Mouse (Mus musculus) cerebellum, adult (tissue): Measurements from ENCODE around the gene Sfpq.
"Not testable (repeated sequence)": the region's sequence is repeated elsewhere in the genome, so short reads cannot be mapped to it uniquely, and the experiment has no call there.

Experiments used
- ATAC-seq: cut with Nextera tagmentation; 2 replicates; pipeline ENCODE4 v1.9.2; 2017; ENCODE audit warnings: mild to moderate bottlenecking, moderate library complexity, mixed read lengths; ENCODE audit not compliant: insufficient number of reproducible peaks, low FRiP score, low TSS enrichment

Sfpq gene

DNA sequence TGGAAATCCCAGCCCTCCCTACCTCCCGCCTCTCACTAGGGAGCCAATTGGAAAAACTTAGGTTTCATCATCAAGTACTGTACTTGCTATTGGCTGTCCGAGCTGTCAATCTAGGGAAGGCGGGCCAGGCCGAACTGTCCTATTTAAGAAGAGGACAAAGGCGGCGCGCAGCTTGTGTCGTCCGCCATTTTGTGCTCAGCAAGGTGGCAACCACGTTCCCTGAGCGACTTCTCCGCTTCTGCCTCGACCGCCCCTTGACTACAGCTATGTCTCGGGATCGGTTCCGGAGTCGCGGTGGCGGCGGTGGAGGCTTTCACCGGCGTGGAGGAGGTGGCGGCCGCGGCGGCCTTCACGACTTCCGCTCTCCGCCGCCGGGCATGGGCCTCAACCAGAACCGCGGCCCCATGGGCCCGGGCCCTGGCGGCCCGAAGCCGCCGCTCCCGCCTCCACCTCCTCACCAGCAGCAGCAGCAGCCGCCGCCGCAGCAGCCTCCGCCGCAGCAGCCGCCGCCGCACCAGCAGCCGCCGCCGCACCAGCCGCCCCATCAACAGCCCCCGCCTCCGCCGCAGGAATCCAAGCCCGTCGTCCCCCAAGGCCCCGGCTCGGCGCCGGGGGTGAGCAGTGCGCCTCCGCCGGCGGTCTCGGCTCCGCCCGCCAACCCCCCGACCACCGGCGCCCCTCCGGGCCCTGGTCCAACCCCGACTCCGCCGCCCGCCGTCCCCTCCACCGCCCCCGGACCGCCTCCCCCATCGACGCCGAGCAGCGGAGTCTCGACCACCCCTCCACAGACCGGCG lies at the start of gene Sfpq:
Gene Sfpq, plus strand, starts transcription at position 174 of the 795 bp plus-strand sequence.
- ATAC-seq: peak; percentile 92

DNA sequence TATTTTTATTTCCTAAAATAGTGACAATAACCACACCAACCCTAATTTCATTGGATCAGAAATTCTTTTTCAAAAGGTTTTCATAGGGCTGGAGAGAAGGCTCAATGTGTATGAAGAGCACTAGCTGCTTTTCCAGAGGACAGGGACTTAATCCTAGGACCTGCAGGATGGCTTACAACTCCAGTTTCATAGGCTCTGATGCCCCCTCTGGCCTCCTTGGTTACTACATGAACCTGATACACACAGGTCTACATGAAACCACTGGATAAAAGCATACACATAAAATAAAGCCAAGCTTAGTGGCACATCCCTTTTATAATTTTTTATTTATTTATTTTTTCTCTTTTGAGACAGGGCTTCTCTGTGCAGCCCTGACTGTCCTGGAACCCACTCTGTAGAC lies 43.7 kb upstream of the Sfpq start:
- no peak for ATAC-seq

DNA sequence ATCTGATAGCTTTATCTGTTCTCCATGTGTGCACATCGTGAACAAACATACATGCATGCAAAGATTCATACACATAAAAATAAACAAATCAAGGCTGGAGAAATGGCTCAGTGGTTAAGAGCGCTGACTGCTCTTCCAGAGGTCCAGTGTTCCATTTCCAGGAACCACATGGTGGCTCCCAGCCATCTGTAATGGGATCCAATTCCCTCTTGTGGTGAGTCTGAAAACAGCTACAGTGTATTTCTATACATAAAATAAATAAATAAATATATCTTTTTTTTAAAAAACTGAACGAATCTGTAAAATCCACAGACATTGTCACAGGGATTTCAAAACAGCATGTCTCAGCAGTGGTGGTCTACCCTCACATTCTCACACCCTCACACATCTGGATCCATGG lies 42.4 kb upstream of the Sfpq start:
- no peak for ATAC-seq

DNA sequence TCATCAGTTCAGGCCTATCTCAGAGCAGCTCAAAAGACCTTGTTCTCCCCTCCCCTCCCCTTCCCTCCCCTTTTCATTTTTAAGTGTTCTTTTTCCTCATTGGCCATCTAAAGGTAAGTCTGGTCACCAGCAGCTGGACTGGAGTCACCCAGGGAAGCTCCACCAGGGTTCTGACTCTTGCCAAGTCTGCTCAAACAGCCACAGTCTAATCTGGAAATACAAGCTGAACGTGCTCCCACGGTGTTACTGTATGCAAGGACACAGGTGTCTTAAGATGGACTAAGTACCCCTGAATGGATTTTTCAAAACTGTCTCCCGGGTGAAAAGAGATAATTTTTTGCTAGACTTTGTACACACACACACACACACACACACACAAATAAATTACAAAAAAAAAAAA lies 37.8 kb upstream of the Sfpq start:
- ATAC-seq: no peak

DNA sequence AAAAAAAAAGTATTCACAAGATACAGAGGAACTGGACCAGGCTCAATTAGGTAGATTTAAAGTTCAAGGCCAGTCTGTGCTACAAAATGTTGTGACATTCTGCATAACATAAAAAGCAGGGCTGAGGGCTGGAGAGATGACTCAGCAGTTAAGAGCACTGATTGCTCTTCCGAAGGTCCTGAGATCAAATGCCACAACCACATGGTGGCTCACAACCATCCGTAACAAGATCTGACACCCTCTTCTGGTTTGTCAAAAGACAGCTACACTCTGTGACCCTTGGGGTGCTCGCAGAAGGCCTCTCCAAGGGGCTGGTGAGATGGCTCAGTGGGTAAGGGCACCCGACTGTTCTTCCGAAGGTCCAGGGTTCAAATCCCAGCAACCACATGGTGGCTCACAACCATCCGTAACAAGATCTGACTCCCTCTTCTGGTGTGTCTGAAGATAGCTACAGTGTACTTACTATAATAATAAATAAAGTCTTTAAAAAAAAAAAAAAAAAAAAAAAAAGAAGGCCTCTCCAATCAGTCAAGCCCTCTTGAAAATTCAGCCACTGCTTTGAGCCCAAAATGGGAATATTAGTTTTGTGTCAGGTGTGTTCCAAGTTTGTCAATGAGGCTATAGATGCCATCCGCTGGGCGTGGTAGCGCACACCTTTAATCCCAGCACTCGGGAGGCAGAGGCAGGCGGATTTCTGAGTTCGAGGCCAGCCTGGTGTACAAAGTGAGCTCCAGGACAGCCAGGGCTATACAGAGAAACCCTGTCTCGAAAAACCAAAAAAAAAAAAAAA lies 37.2 kb upstream of the Sfpq start:
- ATAC-seq: not testable (repeated sequence)

DNA sequence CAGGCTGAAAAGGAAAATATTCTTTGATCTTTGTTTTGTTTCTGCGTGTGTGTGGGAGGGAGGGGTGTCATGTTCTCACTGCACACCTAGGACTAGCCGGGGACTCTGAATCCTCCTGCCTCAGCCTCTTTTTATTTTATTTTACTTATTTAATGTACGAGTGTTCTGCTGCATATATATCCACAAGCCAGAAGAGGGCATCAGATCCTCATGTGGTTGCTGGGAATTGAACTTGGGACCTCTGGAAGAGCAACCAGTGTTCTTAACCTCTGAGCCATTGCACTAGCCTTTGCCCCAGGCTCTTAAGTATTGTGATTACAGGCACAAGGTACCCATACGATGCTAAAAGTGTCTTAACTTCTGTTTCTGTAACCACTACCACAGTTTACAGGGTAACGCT lies 34.4 kb upstream of the Sfpq start:
- no peak for ATAC-seq

DNA sequence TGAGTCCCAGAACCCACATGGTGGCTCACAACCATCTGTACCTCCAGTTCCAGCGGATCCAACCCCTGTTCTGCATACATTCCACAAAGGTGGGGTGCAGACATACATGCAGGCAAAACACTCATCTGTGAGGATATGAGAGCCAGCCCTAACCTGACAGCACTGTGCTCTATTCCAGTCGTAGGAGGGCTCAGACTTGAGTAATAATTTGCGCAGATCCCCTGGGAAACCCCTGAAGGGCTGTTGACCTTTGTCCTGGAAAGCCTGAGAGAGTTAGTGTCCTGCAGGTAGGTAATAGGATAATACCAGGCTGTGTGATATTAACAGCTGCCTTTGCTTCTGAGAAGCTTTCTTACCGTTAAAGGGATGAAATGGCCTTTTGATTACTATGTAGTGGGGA lies 32.6 kb upstream of the Sfpq start:
- ATAC-seq: no peak

DNA sequence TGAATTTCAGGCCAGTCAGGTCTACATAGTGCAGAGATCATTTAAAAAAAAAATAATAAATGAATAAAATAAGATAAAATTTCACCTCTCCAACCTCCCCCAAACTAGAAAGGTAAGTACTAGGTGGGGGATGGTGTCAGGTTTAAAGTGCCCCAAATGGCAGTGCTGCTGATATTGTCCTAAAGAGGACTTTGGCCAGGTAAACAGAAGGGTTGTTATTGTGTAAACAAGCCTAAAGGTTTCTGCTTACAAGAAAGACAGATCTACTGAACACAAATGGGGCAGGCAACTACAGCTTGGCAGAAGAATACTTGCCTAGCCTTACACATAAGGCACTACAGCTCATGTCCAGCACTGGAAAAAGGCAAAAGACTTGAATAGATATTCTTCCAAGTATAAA lies 30.6 kb upstream of the Sfpq start:
- no peak for ATAC-seq

DNA sequence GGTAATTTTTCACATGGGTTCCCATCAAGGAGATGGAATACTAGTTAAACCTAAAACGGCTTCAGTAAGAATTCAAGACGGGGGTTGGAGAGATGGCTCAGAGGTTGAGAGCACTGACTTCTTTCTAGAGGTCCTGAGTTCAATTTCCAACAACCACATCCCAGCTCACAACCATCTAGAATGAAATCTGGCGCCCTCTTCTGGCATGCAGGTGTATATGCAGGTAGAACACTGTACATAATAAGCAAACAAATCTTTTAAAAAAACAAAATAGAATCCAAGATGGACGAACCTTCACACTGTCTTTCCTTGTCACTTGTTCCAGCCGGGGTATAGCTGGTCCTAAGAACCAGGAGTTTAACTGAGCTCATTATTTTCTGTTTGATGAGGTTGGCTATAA lies 28.8 kb upstream of the Sfpq start:
- ATAC-seq: no peak

DNA sequence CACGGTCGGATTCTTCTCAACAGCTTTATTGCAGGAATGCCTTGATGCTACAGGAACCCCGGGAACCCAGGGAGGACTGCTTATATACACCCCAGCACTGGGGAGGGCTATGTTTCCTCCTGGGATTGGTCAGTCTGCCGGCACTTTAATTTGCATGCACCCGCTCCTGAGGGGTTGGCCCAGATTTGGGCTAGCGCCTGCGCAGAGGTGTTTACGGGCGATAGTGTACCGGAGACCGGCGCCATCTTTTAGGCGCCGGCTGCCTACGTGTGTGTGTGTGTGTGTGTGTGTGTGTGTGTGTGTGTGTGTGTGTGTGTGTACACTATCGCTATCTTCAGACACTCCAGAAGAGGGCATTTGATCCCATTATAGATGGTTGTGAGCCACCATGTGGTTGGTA lies 21.8 kb upstream of the Sfpq start:
- not testable (repeated sequence) for ATAC-seq

DNA sequence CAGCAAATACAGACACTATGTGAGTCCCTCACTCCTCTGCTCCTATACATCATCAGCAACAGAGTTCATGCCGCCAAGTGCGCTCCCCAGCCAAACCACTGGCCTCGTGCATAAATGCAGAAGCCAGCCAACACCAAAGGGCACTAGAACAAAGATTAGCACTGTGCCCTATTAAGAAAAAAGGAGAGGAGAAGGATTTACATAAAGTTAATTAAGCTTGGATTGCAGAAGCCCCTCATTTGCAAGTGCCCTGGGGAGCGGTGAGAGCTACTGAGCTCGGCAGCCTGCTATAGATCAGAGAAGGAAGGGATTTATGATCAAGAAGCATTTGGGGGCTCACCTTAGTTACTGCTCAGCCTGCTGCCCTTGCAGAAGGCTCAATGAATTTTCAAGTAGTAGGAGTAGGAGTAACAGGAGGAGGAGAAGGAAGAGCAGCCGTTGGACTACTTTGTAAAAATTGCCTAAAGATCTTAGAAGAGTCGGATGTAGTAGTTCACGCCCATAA lies 20.5 kb upstream of the Sfpq start:
- no peak for ATAC-seq

DNA sequence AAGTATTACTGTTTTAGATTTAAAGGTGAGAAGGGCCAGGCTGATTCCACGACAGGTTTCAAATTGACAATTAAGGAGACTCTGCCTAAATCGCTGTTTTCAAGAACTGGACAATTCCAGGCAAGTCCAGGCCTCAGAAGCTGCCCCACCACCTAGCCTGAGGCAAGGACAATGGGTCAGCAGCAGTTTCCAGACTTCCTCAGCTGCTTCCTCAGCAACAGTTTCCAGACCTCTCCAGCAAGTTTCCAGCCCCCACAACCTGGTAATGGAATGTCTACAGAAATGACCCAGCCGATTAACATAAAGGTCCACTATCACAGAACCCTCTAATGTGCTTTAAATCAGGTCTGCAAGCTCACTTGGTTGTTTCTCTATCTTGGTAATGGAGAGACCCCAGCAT lies 16.7 kb upstream of the Sfpq start:
- ATAC-seq: no peak

DNA sequence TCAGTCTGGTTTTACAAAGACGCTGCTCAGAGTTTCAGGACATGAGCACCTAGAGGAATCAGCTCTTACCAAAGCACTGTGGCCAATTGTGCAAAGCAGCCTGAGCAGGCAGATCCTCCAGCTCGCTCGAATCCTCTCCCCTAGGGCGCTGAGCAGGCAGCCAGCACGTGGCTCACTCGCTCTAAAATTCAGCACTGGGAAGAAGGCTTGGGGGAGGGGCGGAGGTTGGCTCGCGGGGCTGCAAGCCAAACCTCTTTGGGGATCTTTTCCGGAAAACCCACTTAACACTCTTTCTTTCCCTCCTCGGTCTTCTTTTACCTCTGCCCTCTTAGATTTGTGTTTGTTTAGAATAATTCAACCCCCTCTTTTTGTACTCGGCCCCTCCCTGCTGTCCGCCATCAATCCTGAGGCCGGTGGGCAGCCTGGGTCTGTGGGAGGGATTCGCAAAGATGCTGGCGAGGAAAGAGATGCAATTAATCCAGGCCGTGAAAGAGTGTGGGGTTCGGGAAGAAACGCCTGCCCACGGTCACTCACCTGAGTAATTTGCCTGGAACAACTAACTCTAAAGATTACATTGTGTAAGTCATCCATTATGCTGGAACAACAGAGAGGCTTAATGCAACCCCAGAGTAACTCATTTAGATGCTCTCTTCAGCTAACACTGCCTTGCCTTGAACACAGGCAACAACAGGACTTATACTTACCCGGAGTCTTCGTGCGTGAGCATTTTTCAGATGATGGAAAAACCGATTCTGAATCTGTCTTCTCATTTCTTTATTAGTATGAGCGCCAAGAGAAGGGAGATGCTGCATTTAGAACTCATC lies 15.8 kb upstream of the Sfpq start:
- ATAC-seq: no peak

DNA sequence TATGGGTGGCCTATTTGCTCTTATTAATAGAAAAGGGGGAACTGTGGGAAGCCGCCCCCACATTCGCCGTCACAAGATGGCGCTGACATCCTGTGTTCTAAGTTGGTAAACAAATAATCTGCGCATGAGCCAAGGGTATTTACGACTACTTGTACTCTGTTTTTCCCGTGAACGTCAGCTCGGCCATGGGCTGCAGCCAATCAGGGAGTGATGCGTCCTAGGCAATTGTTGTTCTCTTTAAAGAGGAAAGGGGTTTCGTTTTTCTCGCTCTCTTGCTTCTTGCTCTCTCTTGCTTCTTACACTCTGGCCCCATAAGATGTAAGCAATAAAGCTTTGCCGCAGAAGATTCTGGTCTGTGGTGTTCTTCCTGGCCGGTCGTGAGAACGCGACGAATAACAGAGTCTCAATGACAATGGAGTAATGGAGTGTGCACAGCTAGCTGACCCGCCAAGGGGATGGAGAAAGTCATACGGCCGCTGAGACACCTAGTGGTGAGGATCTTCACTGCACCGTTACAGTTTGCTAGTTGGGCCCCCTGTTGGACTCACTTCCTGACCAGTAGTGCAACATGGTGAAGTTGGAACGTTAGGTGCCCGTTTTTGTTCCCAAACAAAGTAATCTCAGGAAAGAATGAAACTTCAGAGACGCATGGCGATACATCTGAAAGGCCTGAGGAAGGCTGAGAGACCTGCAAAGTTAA lies 5.7 kb upstream of the Sfpq start:
- ATAC-seq: peak; percentile 86

DNA sequence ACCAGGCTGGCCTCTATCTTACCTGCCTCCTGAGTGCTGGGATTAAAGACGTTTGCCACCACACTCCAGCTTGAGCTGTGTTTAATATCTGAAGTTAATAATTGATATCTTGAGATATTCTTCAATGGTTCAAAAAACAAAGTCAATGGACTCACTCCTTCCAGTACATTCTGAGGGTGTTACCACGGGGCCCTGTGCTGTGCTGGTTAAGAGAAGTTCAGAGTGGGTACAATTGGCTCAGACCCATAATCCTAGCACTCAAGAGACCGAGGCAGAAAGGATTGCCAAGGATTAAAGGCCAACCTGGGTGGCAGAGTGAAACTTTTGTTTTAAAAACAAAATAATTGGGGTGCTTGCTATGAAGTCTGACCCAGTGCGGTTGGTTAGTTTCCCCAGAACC lies 4.8 kb upstream of the Sfpq start:
- ATAC-seq: no peak

DNA sequence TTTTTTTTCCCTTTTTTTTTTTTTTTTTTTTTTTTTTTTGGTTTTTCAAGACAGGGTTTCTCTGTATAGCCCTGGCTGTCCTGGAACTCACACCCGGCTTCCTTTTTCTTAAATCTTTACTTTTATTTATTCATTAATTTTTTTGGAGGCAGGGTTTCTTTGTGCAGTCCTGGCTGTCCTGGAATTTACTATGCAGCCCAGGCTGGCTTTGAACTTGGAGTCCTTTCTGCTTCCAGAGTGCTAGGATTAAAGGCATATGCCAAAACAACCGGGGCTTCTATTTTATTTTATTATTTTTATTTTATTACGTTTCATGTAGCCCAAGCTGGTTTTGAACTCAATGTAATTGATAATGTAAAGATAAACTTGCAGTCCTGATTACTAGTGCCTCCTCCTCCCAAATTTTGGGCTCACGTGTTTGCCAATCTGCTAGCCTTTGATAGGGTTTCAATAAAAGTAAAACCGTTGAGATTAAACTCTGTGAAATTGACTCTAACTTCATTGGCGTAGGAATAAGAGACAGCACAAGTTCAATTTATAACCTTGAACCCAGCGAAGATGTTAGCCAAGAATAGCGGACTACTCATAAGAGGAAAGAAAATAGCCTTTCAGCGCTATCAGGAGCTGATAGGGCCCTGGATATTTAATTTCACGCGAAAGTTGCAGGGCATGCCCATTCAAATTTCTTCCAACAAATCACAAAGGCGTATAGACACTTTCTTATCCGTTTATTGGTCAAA lies 543 bp upstream of the Sfpq start:
- ATAC-seq: no peak

DNA sequence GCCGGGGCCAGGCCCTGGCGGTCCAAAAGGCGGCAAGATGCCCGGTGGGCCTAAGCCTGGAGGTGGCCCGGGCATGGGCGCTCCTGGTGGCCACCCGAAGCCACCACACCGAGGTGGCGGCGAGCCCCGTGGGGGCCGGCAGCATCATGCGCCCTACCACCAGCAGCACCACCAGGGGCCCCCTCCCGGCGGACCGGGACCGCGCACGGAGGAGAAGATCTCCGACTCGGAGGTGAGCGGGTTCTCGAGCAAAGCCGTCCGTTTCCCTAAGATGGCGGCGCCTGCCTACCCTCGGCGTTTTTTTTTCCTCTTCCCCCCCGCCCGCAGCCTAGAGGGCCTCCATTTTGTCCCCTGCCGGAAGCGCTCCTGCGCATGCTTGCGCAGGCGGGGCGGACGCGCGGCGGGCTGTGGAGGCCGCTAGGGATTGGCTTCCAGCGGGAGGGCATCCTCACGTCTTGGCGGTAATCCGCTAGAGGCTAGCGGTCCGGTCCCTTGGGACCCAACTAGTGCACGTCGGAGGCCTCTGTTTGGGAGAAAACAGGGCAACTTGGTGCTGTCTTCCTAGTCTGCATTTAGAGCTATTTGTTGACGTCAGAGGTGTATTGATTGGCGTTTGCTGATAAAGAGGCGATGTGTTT lies 984 bp downstream of the Sfpq start:
- ATAC-seq: peak; percentile 68; the same call in 1 of the 2 replicates

DNA sequence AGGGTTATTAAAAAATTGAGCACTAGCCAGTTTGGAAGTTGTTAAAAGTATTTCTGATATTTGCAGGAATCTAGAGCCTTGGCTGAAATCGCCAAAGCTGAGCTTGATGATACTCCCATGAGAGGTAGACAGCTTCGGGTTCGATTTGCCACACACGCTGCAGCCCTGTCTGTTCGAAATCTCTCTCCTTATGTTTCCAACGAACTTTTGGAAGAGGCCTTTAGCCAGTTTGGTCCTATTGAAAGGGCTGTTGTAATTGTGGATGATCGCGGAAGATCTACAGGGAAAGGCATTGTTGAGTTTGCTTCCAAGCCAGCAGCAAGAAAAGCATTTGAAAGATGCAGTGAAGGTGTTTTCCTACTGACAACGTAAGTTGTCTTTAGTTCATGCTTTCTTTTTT lies 2.1 kb downstream of the Sfpq start:
- ATAC-seq: no peak

DNA sequence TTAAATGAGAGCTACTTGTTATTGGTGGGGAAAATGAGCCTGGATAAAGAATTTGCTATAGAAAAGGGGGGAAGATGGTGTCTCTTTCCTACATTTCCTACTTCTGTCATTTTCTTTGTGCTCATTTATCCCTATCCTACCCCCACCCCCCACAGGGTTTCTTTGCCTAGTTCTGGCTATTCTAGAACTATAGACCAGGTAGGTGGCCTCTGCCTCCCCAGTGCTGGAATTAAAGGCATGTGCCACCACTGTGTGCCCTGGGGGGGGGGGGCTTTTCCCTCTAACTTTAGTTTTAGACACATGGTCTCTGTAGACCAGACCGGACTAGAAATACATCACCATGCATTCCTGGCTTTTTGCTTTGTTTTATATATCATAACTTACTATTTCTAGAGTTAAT lies 3.1 kb downstream of the Sfpq start:
- ATAC-seq: no peak
